Mouse (Mus musculus) thymus, postnatal 14 days (tissue): ENCODE results near the gene L3mbtl1.

Experiments
- DNase-seq: peaks from one replicate; pipeline ENCODE4 v3.0.0; 2021

Gene L3mbtl1

DNA sequence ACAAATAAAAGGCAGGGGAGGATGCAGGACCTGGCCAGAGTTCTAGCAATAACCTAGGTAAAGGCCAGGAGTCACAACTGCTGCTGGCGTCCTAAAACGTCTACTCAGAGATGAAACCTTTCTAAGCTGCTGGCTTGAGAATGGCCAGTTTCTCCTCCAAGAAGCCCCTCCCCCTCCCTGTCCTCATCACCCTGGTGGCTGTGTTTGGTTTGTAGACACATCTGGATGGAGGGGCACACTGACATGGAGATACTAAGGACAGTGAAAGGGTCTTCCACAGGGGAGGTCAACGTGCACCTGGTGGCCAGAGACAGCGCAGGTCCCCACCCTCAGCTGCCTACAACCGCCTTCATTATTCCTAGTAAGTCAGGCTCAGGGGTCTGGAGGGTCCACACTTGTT is 3.7 kb downstream of the L3mbtl1 start:
- no peak for DNase-seq

DNA sequence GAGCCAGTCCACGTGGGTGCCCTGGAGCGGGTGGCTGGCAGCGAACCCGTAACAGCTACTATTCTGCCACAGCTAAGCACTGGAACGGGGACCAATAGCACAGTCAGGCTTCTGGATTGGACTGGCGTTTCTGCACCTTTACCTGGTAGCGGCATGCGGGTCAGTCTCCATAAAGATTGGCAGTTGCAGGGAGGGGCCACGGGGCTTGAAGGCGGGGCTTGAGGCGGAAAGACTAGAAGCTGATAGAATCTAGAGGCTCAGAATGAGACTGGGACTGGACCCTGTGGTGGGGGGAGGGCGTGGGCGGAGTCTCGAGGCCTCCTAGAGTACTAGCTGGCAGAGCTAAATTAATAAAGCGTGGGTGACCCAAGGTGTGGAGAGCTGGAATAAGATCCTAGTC is 4.5 kb downstream of the L3mbtl1 start:
- no peak for DNase-seq

DNA sequence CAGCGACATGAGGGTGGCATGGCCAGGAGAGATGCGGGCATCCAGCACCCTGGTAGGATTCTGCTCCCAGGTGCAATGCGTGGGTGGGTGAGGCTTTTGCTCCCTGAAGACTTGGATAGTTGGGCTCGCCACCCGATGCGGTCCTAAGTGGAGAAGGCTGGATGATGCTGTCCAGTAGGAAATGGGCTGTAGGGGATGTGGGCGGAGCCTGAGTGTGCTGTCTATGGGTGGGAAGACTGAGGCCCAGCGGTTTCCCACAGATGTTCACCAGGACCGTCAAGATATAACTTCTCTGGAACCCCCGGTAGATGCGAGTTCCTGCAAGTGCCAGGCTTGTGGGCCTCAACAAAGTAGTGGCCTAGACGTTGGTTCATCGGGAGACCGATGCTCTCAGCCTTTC is 4.9 kb downstream of the L3mbtl1 start:
- DNase-seq = no peak

DNA sequence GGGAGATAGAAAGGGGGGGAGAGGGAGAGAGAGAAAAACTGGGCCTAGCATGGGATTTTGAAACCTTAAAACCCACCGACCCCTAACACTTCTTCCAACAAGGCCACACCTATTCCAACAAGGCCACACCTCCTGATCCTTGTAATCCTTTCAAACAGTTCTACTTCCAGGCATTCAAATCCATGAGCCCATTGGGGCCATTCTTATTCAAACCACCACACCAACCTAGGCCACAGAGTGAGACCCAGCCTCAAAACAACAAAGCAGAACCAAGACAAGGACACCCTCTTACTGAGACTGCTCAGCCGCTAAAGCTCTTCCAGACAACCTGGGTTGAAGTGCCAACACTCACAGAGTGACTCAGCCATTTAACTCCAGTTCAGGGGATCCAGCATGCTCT is 7.5 kb downstream of the L3mbtl1 start:
- no peak for DNase-seq

DNA sequence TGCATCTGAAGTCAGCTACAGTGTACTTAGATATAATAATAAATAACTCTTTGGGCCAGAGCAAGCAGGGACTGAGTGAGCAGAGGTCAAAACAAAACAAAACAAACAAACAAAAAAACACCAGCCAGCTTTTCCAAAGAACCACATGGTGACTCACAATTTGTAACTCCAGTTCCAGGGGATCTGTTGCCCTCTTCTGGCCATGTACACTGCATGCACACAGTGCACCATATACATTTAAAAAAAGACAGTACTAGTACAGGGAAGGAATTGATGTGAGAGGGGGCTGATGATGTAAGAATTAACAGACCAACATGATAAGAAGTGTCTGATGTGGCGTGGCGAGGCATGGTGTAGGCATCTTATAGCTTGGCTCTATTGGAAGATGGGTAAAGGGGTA is 13.6 kb downstream of the L3mbtl1 start:
- DNase-seq = no peak

DNA sequence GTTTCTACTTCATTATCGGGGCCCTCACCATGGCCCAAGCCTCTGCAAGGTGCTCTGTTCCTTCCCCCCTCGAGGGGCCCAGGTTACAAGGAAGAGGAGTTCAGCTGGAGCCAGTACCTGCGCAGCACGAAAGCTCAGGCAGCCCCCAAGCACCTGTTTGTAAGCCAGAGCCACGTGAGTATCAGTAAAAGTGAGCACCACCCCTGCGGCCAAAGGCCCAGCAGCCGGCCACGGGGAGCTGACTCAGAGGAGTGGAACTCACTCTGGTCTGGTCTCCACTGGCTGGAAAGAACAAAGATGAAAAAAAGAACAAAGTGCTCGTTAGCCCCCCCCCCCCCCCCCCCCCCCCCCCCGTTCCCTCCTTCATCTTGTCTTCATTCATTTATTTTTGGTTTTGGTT is 18.0 kb downstream of the L3mbtl1 start:
- no peak for DNase-seq

DNA sequence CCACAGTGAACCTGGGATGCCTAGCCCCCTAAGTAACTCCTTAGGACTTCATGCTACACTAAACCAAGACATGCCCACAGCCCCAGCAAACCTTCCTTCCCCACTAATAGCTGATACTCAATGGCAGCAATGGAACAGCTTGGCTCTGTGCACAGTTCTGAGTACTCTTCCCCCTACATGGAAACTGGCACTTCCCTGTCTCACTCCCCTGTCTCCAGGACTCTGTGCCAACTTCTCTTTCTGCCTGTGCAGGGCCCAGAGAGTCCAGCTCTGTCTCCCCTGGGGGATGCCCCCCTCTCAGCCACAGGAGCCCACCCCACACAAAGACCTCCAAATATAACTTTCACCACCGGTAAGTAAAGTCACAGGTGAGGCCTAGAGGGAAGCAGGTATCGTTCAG is 23.5 kb downstream of the L3mbtl1 start:
- DNase-seq = no peak

DNA sequence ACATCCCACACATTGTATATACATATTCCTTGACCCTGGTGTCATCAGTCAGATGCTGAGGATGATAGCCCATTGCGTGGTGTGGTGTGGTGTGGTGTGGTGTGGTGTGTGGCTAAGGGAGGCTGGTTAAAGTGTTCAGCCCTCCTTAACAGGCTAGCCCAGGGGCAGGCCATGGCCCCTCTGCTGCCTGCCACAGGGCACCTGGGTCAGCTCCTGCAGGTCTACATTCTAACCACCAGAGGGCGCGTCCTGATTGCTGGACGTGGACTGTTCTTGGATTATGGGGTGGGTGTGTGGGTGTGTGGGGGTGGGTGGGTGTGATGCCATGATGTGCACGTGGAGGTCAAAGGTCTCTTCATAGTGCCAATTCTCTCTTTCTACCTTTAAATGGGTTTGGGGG is 25.1 kb downstream of the L3mbtl1 start:
- DNase-seq = peak; percentile 56

DNA sequence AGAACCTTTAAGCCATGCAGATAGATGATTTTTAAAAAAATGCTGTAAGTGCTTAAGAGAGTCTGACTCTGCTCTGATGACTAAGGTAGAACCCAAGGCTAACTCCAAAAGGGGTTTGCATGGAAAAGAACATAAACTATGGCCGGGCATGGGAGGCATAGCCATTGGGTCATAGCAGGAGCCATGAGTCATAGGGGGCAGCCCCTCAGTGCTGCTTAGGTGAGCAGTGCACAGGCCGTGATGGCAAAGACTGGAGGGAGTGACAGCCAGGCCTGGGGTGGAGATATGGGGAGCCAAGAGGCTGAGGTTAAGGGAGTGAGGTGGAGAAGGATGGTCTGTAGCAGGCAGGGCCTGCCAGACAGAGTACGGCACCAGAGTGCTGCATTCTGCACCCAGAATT is 25.8 kb downstream of the L3mbtl1 start:
- DNase-seq = no peak

DNA sequence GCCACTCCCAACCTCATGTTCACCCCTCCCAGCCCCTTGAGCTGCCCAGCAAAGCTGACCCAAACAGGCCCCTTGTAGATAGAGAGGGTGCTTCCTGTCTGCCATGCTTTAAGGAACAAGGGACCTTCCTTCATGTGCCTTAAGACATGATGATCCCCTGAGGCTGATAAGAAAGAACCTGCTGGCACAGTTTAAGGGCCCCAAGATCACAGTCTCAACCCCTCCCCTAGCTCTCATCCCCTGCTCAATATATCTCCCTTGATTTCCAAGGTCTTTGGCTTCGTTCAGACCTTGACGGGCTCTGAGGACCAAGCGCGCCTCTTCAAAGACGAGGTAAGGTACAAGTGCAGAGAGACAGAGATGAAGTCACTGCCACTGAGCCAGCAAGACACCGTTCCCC is 27.6 kb downstream of the L3mbtl1 start:
- no peak for DNase-seq

DNA sequence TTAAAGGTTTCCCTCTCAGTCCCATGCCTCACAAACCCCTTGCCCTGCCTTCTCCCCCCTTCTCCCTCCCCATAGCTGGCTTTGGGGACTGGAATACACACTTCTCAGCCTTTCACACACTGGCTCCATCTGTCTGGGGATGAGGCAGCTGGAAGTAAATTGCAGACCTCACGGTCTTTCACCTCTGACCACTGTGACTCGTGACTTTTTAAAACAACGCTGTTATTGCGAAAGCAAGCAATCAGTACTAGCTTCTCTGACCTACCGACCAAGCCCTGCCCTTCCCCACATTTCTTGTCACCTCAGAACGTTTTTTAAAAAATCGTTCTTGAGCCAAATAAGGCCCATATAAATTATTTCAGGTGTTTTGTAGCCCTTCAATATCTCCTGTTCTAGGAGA is 29.5 kb downstream of the L3mbtl1 start:
- no peak for DNase-seq

DNA sequence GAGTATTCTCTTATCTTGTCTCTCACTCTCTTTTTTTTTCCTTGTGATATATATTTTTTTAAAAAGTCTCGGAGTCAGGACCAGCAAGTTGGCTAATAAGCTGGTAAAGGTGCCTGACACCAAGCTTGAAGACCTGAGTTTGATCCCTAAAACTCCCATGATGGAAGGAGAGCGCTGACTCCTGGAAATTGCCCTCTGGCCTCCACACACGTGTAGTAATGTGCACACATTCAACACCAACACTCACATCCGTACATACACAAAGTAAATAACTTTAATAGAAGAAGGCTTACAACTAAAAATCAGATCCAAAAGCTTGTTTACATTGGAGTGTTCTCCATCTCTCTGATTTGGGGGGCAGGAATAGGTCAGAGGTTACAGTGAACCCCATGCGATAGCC is 29.9 kb downstream of the L3mbtl1 start:
- no peak for DNase-seq

DNA sequence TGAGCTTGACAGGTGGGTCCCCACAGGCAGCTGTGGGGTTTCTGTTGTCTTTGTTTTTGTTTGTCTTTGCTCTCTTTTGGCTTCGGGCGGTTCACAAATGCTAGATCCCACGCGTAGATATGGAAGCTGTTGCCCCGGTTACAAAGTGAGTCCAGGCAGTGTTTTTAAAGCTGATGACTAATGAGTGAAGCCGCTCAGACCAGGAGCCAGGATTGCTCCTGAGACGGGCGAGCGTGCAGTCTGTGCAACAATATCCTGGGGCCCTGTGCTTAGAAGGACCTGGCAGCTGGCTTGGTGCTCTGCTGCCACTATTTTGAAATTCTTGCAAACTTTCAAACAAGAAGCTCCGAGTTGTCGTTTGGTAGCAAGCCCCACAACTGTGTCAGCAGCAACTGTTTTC is 30.4 kb downstream of the L3mbtl1 start:
- DNase-seq = no peak

DNA sequence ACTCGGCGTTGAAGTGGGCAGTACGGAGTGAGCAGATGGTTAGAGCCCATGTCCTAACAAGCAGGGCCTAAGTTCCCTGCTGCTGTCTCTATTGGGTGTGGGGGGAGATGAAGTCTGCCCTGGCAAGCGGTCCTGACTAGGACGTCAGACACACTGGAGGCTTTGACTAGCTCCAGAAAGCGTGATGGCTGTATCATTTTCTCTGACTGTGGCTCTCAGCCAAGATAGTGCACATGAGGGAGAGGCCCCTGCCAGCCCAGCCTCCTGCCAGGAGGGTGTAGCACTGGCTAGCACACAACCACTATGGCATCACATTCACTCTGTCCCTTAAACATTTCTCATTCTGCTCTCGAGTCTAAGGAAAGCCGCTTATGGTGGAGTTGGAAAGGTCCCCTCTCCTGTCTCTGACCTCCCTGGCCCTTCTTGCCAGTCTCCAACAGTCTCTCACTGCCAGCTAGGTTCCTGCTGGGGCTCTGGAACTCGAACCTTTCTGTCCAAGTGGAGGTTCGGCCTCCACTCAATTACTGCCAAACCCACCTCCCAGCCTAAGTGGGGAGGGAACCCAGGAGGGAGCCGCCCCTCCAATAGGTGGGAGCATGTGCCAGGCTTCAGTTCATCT is 32.0 kb downstream of the L3mbtl1 start:
- DNase-seq = no peak

DNA sequence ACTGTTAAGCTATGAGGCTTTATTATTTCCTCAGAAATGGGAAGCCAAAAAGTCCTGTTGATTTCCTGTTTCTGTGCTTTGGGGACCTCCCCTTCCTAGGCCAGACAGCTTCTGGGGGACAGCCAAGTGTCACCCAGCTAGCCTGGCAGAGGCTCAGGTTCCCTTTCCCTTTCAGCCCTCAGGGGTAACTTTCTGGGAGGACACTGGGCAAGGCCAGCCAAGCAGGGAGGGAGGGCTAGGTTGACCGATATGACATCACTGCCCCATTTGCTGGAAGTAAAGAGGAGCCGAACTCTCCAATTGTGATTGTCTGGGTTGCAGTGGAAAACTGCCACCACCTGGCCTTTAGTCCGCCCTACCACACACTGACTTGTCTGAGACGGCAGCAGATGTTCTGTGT is 32.7 kb downstream of the L3mbtl1 start:
- DNase-seq = no peak

DNA sequence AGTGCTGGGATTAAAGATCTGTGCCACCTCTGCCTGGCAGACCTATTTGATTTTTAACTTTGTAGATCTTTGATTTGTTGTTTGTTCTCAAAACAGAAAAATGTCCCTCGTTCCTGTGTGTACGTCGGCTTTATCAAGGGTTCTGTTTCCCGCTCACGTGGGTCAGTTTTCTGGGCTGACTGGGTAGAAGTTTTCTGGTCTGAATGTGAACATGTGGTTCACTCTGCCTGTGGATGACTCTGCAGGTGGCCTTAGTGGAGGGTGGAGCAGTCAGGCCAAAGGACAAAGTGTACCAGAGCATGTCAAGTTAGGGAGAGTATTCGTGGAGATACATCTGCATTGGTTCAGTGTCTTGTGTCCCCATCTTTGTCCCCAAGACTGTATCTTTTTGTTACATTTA is 41.1 kb downstream of the L3mbtl1 start:
- no peak for DNase-seq

DNA sequence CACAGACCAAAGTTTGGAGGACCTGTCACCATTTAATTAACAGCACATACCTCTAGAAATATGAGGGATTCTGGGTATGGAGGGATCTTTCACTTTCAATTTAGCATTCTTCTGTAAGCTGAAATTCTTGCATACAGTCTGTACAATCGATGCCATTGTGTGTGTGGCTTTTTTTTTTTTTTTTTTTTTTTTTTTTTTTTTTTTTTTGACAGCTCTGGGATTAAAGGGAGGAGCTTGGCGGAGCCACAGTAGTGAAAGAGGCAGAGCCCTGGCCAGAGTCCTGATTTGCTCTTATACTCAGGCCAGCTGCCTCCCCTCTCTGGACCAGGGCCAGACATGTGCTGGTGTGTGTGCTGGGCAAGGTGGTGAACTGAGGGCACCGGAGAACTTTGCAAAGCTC is 42.7 kb downstream of the L3mbtl1 start:
- no peak for DNase-seq

DNA sequence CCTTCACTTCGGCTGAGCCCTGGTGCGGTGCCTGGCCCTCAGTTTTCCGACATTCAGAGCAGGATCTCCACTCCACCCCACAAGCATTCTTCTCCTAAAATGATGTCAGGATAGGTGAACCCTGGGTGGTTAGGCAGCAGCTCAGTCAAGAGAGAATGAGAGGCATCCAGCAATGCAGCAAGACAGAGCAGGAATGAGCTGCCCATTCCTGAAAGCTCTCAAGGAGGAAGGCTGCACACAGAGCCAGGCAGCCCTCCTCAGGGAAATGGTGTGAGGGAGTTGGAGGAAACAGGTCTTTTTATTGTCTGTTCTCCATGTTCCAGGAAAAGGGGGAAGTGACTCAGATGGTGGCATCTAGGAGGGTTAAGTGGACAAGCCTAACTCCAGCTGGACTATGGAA is 43.5 kb downstream of the L3mbtl1 start:
- no peak for DNase-seq

DNA sequence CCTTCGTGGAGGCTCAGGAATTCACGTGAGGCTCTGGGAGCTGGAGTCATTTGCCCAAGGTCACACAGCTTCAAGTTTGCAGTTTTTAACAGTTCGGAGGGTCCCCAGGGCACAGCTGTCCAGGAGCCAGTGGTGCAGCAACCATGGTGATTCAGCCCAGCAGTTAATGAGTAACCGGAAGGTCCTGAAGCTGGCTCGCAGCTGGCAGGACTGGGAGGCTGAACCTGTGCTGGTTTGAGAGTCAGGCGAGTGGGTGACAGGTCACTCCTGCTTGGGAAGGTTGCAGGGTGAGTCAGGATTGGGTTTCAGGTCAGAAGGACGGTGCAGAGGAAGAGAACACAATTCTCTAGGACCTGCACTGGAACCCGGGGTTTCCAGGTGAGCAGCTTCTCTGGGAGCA is 43.9 kb downstream of the L3mbtl1 start, which contains the start of gene Sgk2:
TSS of gene Sgk2 (plus strand) at position 113 of the 400 bp plus-strand sequence.
- no peak for DNase-seq

DNA sequence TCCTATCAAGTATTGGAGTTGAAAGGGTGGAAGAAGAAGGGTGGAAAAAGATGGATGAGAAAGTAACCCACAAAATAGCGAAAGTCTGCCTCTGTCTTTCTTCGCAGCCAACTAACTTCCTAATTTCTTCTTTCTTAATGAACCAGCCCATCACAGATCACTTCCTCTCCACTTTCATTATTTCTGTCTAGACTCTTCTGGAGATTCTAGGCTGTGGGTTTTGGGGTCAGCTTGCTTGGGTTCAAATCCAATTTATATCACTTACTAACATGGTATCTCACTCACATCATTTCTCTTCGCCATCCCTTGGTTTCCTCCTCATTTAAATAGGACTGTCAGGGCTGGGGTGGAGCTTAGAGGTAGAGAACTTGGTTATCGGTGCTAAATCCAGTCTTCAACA is 45.0 kb downstream of the L3mbtl1 start:
- no peak for DNase-seq

DNA sequence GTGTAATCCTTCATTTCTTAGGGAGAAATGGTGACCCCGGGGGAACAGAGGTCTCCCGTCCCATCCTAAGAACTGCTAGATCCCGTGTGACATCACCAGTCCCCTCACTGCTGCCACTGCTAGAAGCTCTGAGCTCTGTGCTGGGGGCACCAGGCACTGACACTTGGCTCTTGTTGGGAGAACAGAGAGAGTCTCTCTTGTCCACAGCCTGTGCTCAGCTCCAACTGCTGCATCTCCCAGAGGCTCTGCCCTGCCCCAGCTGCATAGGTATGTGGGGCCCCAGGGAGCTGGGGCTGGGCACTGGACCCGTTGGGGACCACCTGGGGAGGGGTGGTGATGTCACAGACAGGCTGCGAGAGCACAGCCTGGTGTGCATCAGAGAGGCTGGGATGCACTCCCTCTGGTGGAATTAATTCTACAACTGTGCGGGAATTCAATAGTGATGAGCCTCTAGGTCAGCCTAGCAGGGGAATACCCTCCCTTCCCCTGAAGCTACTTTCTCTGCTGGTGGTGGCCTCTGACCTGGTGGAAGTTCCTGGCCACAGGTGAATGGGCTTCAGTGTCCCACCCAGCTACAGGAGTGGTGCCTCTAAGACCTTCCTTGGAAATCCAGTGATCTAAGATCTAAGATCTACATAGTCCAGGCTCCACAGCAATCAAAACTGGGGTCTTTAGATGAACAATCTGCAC is 48.3 kb downstream of the L3mbtl1 start:
- no peak for DNase-seq

DNA sequence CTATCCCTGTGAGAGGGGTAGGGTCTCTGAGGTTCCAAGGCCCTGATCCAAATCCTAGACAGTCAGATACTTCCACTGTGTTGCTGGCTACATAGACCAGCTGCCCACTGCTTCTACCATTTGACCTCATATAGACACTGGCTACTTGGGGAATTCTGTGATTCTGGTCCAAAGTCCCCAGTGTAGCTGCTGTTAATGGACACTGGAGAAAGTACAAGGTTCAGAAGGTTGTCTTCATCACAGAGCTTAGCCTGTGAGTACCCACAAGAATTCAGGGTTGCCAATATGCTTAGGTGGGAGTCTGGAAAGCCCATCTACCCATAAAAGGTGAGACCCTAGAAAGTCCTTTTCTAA is 48.8 kb downstream of the L3mbtl1 start:
- DNase-seq = no peak

DNA sequence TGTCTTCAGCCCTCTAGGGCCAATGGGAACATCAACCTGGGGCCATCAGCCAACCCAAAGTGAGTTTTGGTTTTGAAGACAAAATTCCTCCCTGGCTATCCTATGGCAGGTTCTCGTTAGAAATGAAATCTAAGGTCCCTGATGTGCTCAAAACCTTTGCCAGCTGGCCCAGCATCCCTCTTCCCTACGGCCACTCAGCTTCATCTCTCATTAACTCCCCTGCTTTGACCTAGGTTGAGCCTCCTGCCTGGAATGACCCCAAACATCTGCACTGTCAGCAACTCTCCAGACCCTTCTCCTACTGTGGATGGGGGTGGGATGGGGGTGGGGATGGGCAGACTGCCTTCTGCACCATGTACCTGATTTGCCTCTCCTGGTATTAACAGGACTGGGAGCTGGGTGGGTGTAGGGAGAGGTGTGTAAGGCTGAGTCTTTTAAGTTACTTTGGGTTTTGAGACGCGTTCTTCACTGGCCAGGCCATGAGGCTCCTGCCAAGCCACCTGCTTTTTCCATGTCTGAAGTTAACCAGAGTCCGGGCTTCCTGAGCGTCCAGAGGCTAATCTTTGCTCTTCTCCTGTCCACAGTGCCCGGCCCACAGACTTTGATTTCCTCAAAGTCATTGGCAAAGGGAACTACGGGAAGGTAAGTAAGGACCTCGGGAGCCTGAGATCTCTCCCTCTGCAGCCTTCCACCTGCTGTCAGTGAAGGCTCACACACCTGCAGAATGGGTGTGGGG is 50.8 kb downstream of the L3mbtl1 start:
- no peak for DNase-seq

DNA sequence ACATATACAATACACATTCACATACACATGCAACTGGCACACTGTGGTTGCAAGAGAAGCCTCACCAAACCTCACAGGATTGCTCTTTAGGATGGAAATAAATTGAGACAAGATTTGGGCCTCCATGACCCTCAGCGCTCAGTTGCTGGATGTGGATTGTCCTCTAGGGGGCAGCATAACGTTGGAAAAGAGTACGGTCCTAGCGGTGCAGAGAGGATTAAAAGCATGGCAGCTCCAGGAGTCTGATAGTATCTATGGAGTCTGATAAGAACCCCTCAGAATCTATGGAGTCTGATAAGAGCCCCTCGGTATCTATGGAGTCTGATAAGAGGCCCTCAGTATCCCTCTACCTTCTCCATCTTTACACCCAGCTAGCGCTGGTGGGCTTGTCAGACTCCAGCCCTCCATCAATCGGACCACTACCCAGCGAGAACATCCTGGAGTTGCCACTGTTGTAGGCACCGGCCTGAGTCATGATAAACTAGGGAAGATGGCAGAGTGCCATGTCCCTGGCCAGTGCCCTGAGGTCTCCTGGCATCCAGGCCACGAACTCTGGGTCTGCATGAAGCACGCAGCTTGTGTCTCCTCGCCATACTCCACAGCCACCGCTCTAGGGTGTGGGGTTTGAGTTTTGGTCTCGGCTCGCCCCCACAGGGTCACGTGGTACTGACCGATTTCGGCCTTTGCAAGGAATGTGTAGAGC is 55.4 kb downstream of the L3mbtl1 start:
- peak; percentile 65 for DNase-seq
